Mouse (Mus musculus): ENCODE data around the gene Cdh15.
A peak's percentile ranks its signal among the peaks of the same experiment; 100 is the strongest.

The Cdh15 gene

GRCm38 (mm10) chr8:122847829-122848561 lies at the start of gene Cdh15:
Cdh15 (plus strand) TSS chr8:122847966.
- peak; percentile 58 for DNase-seq (ENCODE audit: low read depth)

DNA sequence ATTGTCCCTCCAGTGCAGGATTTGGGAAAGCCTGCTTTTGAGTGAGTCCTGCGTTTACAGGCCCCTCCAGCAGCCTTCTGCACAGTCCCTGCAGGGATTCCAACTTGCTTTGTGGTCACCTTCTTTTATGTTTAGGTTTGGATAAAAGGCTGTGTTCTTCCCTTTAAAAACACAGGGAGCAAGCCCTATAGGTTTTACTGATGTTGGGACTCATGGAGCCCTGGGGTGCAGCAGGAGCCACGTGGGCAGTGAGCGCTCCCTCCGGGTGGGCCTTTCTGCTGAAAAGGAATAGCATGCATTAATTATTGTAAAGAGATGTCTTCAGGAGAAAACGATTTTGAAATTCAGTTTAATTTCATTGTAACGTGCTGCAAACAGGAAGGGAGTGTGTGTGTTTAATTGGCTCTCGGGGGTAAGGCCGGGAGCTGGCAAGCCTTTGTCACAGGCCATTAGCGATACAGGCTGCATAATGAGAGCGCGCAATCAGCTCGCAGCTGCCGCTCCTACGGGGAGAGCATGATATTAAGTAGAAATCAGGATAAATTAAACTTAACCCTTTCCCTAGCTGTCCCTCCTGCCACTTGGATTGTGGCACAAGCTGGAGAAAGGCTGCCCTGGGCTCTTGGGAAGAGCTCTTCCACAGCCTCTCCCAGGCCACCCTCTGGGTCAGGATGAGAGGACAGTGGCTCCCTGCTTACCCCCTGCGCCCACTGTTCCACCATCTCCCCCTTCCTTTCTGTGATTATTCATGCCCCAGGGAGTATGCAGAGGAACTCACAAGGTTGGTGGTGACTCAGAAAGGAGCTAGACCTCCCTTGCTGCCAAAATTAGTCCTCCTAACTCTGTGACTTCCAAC lies 43.6 kb upstream of the Cdh15 start:
- DNase-seq (ENCODE audit: low read depth), result no peak

DNA sequence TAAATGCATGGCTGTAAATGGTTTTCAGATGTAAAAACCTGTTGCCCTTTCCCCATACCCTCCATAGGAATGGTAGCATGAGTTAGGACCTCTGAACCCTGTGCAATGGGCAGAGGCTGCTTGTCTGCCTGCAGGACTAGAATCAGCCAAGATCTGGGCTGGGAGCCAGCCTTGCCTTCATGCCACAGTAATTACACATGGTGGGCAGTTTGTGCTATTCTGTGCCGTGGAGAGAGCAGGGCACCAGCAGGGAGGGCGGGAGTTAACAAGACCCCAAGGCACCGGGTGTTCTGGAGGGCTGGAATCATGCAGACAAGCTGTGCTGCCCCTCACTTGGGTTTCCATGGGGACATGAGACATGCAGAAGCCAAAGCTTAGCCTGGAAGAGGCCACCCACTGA lies 42.4 kb upstream of the Cdh15 start:
- no peak for DNase-seq (ENCODE audit: low read depth)

DNA sequence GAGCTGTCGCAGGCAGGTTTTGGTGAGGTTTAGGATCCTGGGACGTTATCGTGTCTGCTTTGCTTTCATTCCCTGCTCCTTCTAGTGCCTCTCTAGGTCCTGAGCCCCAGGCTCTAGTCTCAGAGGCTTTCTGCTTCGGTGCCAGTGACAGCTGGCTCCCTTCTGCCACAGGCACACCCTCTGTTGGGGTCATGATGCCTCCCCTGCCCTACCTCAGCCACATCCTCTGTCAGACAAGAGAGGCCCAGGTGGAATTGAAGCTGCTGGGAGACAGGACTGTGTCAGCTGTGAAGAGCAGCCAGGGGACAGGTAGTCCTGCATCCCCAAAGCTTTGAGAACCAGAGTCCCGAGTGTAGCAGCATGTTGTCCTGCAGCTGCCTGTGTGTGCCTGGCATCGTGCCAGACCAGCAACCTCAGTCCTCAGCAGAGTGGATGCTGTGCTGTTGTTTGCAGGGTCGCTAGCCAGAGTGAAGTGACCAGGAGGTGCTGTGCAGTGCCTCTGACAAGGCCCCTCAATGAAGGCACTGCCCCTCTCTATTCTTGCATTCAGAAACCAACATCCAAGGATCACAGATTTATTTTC lies 40.7 kb upstream of the Cdh15 start:
- DNase-seq (ENCODE audit: low read depth), result no peak

DNA sequence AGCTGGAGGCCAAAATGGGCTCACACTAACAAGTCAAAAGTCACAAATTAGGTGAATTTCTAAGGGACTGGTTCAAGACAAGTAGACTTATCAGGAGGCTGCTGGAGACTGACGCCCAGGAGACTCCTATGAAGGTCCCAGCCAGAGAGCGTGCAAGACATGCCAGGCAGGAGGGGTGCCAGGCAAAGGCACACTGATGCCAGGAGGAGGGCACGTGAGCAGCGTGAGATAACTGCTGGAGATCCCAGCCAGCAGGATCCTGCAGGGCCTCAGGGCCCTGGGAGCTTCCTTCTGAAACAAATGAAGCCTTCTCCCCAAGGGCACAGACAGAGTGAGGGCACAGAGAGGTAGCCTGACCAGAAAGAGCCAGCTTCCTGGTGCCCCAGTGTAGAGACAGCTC lies 39.9 kb upstream of the Cdh15 start:
- no peak for DNase-seq (ENCODE audit: low read depth)

GRCm38 (mm10) chr8:122810376-122810775 lies 37.4 kb upstream of the Cdh15 start:
- DNase-seq (ENCODE audit: low read depth), result no peak

- no peak for DNase-seq (ENCODE audit: low read depth)
Measured at GRCm38 (mm10) chr8:122811870-122812494, 35.8 kb upstream of the Cdh15 start.

GRCm38 (mm10) chr8:122812610-122813250 lies 35.0 kb upstream of the Cdh15 start:
- no peak for DNase-seq (ENCODE audit: low read depth)

DNA sequence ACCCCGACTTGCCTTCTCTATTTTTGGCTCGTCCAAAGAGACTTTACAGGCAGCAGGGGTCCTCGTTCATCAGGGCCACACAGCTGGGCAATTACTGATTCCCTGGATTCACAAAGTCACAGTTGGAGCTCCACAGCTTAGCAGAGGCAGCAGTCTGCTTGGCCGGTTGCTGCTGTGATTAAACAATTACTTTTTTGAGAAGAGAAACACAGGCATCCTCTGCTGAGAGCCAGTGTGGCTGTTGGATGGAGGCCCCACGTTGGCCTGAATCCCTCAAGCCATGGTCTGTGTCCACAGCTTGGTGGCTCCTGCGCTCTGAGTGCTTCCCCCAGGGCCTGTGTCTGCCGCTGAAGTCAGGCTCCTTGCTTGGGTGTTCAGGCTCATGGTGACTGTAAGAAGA lies 33.2 kb upstream of the Cdh15 start:
- DNase-seq (ENCODE audit: low read depth), result no peak

DNA sequence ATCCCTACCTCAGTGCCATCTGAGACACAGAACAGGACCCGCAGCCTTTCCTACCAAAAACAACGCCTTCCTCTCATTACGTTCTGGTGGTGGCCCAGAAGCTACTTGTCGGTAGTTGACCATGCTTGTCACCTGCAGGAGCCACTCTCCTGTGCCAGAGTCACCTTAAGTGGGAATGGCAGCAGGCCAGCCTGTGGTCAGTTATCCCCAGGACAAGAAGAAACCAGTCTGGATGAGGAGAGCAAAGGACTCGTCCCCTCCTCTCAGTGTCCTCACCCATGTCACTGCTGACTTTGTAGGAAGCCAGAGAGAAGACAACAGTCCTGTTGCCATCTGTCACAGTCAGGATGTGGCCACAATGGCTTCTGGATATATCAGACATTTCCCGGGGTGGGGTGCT lies 30.8 kb upstream of the Cdh15 start:
- no peak for DNase-seq (ENCODE audit: low read depth)

- no peak for DNase-seq (ENCODE audit: low read depth)
Measured at GRCm38 (mm10) chr8:122817724-122818496, 29.9 kb upstream of the Cdh15 start.

GRCm38 (mm10) chr8:122819776-122820175 lies 28.0 kb upstream of the Cdh15 start:
- DNase-seq (ENCODE audit: low read depth), result no peak

DNA sequence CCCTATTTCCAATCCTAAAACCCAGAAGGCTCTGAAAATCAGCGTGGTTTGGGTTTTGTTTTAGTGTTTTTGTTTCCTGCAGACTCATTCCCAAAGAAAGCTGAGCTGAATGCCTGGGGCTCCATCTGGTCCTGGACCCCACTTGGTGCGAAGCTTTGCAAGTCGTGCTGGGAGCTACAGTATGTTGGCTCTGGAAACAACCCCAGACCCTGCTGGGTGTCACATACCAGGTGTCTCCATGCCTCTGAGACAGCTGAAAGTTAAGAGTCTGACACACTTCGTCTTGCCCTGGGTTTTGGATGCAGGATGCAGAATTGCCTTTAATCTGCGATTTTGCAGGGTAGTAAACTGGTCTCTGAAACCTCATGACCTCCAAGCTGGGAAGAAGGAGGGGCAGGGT lies 23.2 kb upstream of the Cdh15 start:
- no peak for DNase-seq (ENCODE audit: low read depth)

- no peak for DNase-seq (ENCODE audit: low read depth)
Measured at GRCm38 (mm10) chr8:122824986-122825385, 22.8 kb upstream of the Cdh15 start.

DNA sequence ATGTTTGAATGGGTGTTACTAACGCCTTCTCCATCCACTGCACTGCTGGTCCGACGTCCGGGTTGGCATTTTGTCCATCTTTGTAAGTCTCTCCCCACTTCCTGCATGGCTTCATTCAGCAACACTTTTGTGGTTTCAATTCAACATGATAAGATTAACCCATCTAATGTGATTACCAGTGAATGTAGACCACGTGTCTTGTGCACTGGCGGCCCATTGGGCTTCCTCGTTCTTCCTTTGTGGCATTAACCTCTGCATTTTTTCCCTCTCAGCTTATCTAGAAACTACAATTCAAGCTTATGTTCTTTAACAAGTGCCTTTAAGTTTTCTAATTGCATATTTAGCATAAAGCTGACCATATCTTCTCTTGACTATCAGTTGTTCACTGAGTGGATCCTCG lies 22.4 kb upstream of the Cdh15 start:
- no peak for DNase-seq (ENCODE audit: low read depth)

DNA sequence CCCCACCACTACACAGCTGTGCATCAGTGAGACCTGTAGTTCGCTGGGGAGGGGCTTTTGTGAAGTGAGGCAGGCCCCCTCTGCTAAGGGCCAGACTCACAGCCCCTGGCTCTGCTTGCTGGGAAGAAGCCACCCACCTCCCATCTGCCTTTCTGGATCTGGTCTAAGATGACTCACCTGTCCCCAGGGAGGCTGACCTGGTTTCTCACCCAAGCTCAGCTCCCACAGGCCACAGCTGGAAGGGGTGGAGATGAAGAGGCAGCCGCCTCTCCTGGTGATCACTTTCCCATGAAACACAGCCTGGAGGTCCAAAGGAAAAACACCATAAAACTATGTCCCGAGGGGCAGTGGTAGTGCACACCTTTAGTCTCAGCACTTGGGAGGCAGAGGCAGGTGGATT lies 18.4 kb upstream of the Cdh15 start:
- DNase-seq (ENCODE audit: low read depth), result no peak

- peak; percentile 85 for DNase-seq (ENCODE audit: low read depth)
Measured at GRCm38 (mm10) chr8:122830349-122831061, 17.3 kb upstream of the Cdh15 start.

DNA sequence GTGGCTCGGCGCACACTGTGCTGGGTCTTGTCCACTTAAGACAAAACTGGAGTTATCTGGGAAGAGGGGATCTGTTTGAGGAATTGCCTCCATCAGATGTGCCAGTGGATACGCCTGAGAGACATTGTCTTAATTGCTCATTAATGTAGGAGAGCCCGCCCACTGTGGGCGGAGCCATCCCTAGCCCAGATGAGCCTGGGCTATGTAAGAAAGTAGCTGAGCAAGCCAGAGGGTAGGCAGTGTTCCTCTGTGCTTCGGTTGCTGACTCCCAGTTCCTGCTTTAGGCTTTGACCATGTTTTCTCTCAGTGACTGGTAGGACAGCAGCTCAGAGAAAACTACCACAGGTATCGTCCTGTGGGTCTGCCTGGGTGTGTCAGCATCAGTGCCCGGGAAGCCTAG lies 13.3 kb upstream of the Cdh15 start:
- DNase-seq (ENCODE audit: low read depth), result peak; percentile 32

- peak; percentile 75 for DNase-seq (ENCODE audit: low read depth)
Measured at GRCm38 (mm10) chr8:122834971-122835370, 12.8 kb upstream of the Cdh15 start.

- no peak for DNase-seq (ENCODE audit: low read depth)
Measured at GRCm38 (mm10) chr8:122836199-122836598, 11.6 kb upstream of the Cdh15 start.

GRCm38 (mm10) chr8:122836696-122837095 lies 11.1 kb upstream of the Cdh15 start:
- DNase-seq (ENCODE audit: low read depth), result no peak

Measured in c-Kit-positive CD71-positive TER-119-negative erythroid progenitor cells, embryonic 14.5 days (primary cell).